Mouse (Mus musculus): ENCODE measurements around the gene Ltbp3. TPM values are rescaled to one million over a fixed set of nuclear protein-coding genes. Genes with fewer than 3 reads are reported as not detected.
A peak's percentile ranks its signal among the peaks of the same experiment; 100 is the strongest.

Ltbp3 gene
- polyA plus RNA-seq, 1 experiment from 2014 or later: 3.4 TPM

DNA sequence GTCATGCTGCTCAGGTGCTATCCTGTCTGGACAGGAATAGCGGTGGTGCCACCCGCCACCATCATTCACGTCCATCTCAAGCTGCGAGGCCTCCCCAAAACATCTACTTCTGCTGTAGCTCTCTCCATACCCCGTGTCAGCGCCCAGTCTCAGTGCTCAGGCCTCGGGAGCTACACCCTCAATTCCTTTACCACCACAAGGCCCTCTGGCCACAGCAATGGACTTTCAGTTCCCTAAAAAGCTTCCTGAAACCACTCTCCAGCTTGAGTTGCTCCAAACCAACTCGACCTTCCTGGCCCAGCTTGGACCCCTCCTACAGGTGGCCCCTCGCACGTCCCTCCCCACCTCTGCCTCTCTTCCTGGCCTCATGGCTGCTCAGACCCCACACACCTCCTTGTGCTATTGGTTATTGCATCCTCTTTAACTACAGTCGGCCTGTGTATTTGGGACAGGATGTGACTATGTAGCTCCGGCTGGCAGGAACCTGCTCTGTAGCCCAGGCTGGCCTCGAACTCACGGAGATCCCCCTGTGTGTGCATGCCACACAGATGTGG is 28.7 kb upstream of the Ltbp3 start:
- H3K9me3 ChIP-seq (replicated peaks): no peaks in the 10 kb centered on the region

DNA sequence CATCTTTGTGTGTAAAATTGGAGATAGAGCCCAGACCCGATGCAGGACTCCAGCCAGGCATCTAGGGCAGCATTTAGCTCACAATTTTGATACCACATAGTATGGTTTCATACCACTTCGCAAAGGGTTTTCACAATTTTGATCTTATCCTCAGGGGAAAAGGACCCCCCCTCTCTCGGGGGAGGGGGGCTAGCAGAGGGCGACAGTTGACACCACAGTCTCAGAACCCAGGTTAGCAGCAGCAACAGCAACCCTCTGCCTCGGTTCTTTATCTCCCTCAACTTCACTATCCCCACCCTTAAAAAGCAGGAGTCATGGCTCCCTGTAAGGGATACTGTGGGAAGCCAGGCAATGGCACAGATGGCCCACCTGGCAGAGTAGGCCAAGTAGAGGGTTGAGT is 27.4 kb upstream of the Ltbp3 start:
- 0 out of 2 replicates have a peak overlapping the region, but pooled peaks have one; percentile 6 for H3K4me3 ChIP-seq
- DNase-seq (ENCODE audit: low spot score): no peak
- peaks cover 71% of the 10 kb centered on the region for H3K36me3 ChIP-seq
- WGBS: 75% methylated on average over 5 of the region's 5 CpGs
- H3K27ac ChIP-seq: 0 out of 2 replicates have a peak overlapping the region, but pooled peaks have one; percentile 20
- H3K27me3 ChIP-seq (ENCODE audit: low read depth, poor library complexity, severe bottlenecking): 0 out of 2 replicates have a peak, but pooled peaks cover 7% of the 10 kb centered on the region
- H3K4me1 ChIP-seq: peaks cover 31% of the 10 kb centered on the region
- no peaks in the 10 kb centered on the region for H3K9me3 ChIP-seq (replicated peaks)

More for the DNA sequence above, 28.7 kb upstream of the Ltbp3 start:
- H3K36me3 ChIP-seq: peaks cover 69% of the 10 kb centered on the region
- WGBS: 91% methylated on average over 14 of the region's 14 CpGs
- no peak for DNase-seq (ENCODE audit: low spot score)
- H3K27ac ChIP-seq: no peak overlapping the region
- no peak overlapping the region for H3K4me3 ChIP-seq
- peaks cover 29% of the 10 kb centered on the region for H3K4me1 ChIP-seq
- H3K27me3 ChIP-seq (ENCODE audit: low read depth, poor library complexity, severe bottlenecking): 0 out of 2 replicates have a peak, but pooled peaks cover 3% of the 10 kb centered on the region

DNA sequence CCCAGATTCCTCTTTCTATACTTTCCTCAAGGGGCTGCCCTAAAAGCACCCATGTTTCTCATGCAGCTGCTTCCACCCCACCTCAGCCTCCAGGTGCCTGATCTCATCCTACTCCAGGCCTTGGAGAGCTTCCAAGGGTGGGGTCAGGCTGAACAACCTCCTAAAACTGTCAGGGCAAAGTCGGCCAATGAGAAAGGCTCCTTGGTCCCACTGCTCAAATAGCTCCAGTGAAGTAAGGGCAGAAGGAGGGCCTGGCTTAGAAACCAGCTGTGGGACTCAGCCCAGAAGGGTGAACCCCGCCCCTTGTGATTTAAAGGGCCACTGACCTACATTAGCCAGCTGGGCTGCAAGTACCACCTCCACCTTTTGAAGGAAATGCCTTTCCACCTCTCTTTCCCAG is 27.0 kb upstream of the Ltbp3 start:
- DNase-seq (ENCODE audit: low spot score): peak; percentile 57
- peak overlapping the region; percentile 33; the same call in 1 of the 2 replicates for H3K27ac ChIP-seq

DNA sequence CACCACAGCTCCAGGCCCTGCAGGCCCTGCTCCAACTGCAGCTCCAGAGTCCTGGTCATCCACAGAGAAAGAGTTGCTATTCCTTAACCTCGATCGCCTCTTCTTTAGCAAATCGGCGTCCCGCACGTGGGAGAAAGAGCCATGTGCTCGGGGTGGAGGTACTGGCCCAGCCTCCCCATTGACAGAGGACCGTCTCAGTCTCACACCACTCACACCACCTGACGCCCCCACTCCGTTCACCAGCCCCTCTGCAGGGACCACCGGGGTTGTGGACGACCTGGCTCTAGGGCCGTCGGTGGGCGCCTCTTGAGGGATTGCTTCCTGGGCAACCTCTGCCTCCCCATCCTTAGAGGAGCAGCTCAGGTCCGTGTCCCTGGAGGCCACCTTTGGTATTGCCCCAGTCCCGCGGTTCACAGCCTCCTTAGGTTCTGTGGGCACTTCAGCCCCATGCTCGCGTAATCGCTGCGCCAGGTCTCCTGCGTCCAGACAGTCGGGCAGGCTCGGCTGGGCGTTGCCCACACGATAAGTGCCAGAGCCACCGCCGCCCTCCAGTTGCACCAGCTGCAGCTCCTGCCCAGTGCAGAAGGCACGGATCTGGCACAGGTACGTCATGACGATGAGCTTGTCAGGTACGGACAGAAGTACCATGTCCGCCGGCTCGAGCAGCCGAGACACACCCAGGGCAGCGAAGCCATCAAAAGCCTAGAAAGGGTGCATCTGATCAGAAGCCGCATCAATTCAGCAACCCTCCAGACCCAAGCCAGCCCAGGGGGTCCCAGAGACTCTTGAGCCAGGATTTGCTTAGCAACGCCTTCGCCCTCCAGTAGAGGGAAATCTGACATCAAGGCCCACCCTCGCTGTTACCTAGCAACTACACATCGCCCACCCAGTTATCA is 24.7 kb upstream of the Ltbp3 start:
- H3K27me3 ChIP-seq (ENCODE audit: low read depth, poor library complexity, severe bottlenecking): 0 out of 2 replicates have a peak, but pooled peaks cover 7% of the 10 kb centered on the region
- WGBS: 18% methylated on average over 43 of the region's 43 CpGs
- peaks cover 31% of the 10 kb centered on the region for H3K4me1 ChIP-seq
- peaks cover 72% of the 10 kb centered on the region for H3K36me3 ChIP-seq
- H3K27ac ChIP-seq: peak overlapping the region; percentile 15; the same call in 1 of the 2 replicates
- peak overlapping the region; percentile 35 for H3K4me3 ChIP-seq
- peak; percentile 66 for DNase-seq (ENCODE audit: low spot score)
- no peaks in the 10 kb centered on the region for H3K9me3 ChIP-seq (replicated peaks)

More for the DNA sequence above, 27.0 kb upstream of the Ltbp3 start:
- Histone ChIP-seq H3K27me3 (ENCODE audit: low read depth, poor library complexity, severe bottlenecking) (0 out of 2 replicates have a peak, but pooled peaks cover 7% of the 10 kb centered on the region), H3K4me1 (peaks cover 31% of the 10 kb centered on the region), H3K9me3 (replicated peaks) (no peaks in the 10 kb centered on the region), H3K4me3 (no peak overlapping the region), H3K36me3 (peaks cover 71% of the 10 kb centered on the region)
- WGBS: 2% methylated on average over 2 of the region's 2 CpGs

DNA sequence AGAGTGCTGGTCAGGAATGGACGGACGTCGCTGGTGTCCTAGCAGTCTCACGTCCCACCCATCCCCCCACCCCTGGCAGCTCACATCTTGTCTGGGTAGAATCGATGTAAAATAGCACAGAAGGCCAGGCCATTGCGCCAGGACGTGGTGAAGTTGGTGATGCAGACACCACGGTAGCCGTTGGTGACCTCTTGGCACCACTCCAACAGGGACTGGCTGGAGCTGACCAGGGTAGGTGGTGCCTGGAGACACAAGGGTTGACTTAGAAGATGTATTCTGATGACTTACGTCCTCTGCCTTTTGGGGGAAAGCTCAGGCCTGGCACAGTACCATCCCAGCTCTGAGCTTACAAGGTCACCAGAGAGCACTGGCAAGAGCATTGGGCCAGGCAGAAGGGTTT is 23.7 kb upstream of the Ltbp3 start:
- 0 out of 2 replicates have a peak, but pooled peaks cover 7% of the 10 kb centered on the region for H3K27me3 ChIP-seq (ENCODE audit: low read depth, poor library complexity, severe bottlenecking)
- peaks cover 31% of the 10 kb centered on the region for H3K4me1 ChIP-seq
- H3K36me3 ChIP-seq: peaks cover 72% of the 10 kb centered on the region
- no peak overlapping the region for H3K27ac ChIP-seq
- no peaks in the 10 kb centered on the region for H3K9me3 ChIP-seq (replicated peaks)
- H3K4me3 ChIP-seq: no peak overlapping the region
- DNase-seq (ENCODE audit: low spot score): no peak
- WGBS: 52% methylated on average over 10 of the region's 10 CpGs

DNA sequence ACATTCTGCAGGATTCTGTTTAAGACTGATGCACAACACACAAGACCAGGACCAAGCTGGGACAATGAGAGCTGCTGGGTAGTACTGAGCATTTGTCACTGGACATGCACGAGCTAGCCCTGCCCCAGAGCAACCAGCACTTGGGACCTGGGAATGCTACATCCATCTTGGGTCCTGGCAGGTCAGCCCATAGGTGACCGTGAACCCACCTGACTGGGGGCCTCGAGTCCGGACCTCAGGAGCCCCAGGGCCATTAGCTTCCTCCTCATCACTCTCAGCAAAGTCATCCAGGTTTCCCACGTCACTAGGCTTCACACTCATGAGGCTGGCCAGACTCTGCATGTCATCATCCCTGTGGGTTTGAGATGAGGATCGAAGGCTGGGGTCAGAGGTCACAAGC is 19.5 kb upstream of the Ltbp3 start:
- Histone ChIP-seq H3K4me1 (peaks cover 34% of the 10 kb centered on the region), H3K27me3 (ENCODE audit: low read depth, poor library complexity, severe bottlenecking) (0 out of 2 replicates have a peak, but pooled peaks cover 7% of the 10 kb centered on the region), H3K9me3 (replicated peaks) (no peaks in the 10 kb centered on the region), H3K36me3 (peaks cover 87% of the 10 kb centered on the region), H3K27ac (no peak overlapping the region), H3K4me3 (no peak overlapping the region)
- 90% methylated on average over 6 of the region's 6 CpGs for WGBS
- DNase-seq (ENCODE audit: low spot score): no peak

DNA sequence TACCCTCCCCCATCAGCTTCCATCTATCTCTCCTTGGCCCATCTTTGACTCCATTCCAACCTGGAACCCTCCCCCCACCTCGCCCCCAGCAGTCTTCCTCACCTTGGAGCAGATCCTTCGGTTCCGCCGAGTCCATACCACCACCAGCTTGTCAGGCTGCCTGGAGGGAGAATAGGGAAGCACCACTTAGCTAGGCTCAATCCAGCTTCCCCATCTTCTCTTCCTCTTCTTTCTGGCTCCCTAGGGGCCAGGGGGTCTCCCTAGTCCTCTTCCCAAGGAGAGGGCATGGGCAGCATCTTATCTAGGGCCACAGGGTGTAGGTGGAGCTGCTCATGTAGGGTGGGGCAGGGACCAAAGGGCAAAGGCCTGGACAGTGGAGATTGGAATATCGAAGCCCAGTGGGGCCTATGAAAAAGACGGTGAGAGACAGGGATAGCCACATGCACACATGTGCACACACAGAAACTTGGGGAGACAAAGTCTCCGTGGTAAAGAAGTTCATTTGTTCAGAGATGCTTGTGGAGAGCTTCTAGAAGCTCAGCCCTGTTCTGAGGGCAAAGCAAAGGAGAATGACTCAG is 17.8 kb upstream of the Ltbp3 start:
- Histone ChIP-seq H3K27ac (no peak overlapping the region), H3K36me3 (peaks cover 85% of the 10 kb centered on the region), H3K4me3 (no peak overlapping the region), H3K9me3 (replicated peaks) (no peaks in the 10 kb centered on the region), H3K4me1 (peaks cover 41% of the 10 kb centered on the region), H3K27me3 (ENCODE audit: low read depth, poor library complexity, severe bottlenecking) (no peaks in the 10 kb centered on the region)
- DNase-seq (ENCODE audit: low spot score): no peak
- whole genome bisulfite sequencing: 91% methylated on average over 7 of the region's 7 CpGs

DNA sequence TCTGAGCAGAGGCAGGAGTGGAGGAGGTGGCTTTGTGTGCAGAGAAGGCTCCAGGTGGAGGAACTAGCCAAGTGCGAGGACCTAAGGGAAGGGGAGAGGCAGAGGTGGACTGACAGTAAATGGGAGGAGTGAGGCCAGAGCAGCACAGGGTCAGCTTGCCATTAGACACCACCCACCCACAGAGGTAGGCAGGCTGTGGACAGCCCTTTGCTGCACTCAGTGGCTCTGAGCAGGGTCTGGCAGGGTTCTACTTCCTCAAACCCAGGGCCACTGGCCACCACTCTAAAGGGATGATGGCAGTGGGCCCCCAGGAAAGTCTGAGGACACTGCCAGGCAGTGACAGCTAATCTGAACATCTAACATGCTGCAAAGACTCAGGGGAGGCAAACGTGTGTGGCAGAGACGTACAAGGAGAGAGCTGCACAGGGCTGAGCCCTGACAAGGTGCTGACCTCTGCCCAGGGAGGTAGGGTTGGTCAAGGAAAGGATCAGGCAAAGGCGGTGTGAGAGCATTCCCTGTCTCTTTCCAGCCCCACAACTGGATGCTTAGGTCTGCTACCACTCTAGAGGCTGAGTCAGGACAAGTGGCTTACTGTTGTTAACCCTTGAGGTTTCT is 16.7 kb upstream of the Ltbp3 start:
- Histone ChIP-seq H3K36me3 (peaks cover 77% of the 10 kb centered on the region), H3K27me3 (ENCODE audit: low read depth, poor library complexity, severe bottlenecking) (no peaks in the 10 kb centered on the region), H3K27ac (peak overlapping the region; percentile 61; the same call in 1 of the 2 replicates), H3K4me3 (peak overlapping the region; percentile 97), H3K4me1 (peaks cover 52% of the 10 kb centered on the region), H3K9me3 (replicated peaks) (no peaks in the 10 kb centered on the region)
- DNase-seq (ENCODE audit: low spot score): no peak
- 75% methylated on average over 4 of the region's 4 CpGs for WGBS

DNA sequence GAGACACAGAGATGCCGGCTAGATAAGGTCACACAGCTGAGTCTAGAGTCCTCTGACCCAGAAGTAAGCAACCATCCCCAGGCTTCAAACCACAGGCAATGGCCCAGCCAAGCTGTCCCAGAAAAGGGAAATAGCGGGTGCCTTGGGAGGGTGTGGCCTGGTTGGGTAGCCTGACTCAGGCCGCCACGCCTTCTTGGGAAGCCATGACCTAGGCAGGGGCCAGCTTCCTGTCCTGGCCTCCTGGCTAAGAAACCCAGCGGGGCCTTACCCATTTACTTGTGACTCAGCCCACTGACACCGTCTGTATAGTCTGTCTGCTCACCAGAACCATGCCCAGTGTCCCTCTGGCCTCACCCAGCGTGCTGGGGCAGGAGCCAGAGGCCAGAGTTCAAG is 16.2 kb upstream of the Ltbp3 start:
- H3K4me3 ChIP-seq: peak overlapping the region; percentile 97
- 74% methylated on average over 7 of the region's 7 CpGs for WGBS
- H3K27ac ChIP-seq: peak overlapping the region; percentile 61
- H3K9me3 ChIP-seq (replicated peaks): no peaks in the 10 kb centered on the region
- peaks cover 72% of the 10 kb centered on the region for H3K36me3 ChIP-seq
- no peak for DNase-seq (ENCODE audit: low spot score)
- H3K27me3 ChIP-seq (ENCODE audit: low read depth, poor library complexity, severe bottlenecking): no peaks in the 10 kb centered on the region
- peaks cover 52% of the 10 kb centered on the region for H3K4me1 ChIP-seq

DNA sequence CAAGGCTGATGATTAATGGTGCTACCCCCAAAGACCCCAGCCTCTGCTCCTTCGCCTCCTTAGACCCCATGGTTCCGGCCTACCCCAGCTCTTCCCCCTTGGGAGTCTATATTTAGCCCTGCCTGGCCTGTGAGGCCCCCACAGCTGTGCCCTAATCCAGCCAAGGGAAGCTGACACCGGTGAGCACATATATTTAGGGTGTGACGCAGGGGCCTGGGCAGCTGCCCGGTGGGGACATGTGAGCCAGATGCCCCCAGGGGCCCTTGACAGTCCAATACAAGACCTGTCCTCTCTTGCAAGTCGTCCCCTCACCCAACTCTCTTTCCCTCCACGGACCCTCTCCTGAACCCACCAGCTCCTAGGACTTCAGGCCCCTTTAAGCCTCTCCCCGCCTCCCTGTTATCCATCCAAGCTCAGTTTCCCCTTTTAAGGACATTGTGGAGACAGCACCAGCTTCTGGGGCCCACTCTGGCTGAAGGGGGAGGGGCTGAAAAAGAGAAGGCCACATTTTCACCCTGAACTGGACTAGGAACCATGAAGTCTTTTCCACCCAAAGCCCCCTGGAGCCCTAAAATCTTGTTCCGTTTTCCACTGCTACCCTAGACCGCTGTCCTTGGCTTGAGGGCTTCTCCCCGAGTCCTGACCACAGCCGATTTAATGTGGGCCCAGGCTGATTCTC is 15.5 kb upstream of the Ltbp3 start:
- DNase-seq (ENCODE audit: low spot score): no peak
- Histone ChIP-seq H3K9me3 (replicated peaks) (no peaks in the 10 kb centered on the region), H3K27ac (peak overlapping the region; percentile 61), H3K27me3 (ENCODE audit: low read depth, poor library complexity, severe bottlenecking) (no peaks in the 10 kb centered on the region), H3K4me3 (peak overlapping the region; percentile 97), H3K4me1 (peaks cover 59% of the 10 kb centered on the region), H3K36me3 (peaks cover 68% of the 10 kb centered on the region)
- 77% methylated on average over 12 of the region's 12 CpGs for WGBS

DNA sequence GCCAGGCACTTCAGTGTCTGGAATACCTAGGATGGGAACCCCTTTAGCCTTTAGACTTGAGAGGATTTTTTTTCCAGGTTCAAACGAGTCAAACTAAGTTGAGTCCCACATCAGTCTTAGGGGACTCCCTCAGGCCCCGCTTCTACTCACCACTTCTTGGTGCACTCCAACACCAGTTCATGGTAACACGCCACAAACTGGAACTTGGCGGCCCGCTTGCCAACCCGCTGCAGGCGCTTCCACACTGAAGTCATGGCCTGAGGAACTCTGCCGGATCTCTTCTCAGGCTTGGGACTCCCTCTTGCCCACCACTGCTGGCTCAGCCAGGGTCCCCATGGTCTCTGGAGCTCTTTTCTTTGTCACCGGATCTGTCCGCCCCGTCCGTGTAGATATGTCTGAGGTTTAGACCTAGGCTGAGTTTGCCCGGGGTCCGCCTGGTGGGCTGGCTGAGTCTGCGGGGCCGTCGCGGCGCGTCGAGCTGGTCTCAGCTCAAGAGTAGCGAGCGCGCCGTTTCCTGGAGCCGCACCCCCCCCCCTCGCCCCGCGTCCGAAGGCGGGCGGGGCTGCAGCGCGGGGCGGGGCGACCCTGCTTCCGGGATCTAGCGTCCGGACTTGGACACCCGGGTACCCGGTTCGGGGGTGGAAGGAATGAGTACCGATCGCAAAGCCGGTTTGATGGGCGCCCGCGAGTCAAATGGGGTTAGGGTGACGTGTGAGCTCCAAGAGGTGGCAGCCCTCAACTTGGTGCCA is 14.8 kb upstream of the Ltbp3 start, which contains the start of gene Ehbp1l1:
Gene Ehbp1l1, minus strand, starts transcription at position 551 of the 749 bp plus-strand sequence.
- Histone ChIP-seq H3K9me3 (replicated peaks) (no peaks in the 10 kb centered on the region), H3K4me1 (peaks cover 66% of the 10 kb centered on the region), H3K27ac (peak within 1 kb of the TSS; percentile 61), H3K4me3 (peak within 1 kb of the TSS; percentile 97), H3K36me3 (peaks cover 67% of the 10 kb centered on the region), H3K27me3 (ENCODE audit: low read depth, poor library complexity, severe bottlenecking) (no peaks in the 10 kb centered on the region)
- DNase-seq (ENCODE audit: low spot score): peak; percentile 72
- 12% methylated on average over 49 of the region's 49 CpGs for WGBS

Data from limb, embryonic 10.5 days (tissue).